Mouse (Mus musculus): Measurements from ENCODE around the gene G430095P16Rik. TPM values are rescaled to one million over a fixed set of nuclear protein-coding genes. Genes with fewer than 3 reads are reported as not detected.
A peak's percentile ranks its signal among the peaks of the same experiment; 100 is the strongest.

G430095P16Rik gene
- total RNA-seq (2014; fragmentation: Nextera tagmentation) (11.0 and 17.9 TPM in 2 replicates), total RNA-seq (2017) (4.4 and 4.8 TPM in 2 replicates)

DNA sequence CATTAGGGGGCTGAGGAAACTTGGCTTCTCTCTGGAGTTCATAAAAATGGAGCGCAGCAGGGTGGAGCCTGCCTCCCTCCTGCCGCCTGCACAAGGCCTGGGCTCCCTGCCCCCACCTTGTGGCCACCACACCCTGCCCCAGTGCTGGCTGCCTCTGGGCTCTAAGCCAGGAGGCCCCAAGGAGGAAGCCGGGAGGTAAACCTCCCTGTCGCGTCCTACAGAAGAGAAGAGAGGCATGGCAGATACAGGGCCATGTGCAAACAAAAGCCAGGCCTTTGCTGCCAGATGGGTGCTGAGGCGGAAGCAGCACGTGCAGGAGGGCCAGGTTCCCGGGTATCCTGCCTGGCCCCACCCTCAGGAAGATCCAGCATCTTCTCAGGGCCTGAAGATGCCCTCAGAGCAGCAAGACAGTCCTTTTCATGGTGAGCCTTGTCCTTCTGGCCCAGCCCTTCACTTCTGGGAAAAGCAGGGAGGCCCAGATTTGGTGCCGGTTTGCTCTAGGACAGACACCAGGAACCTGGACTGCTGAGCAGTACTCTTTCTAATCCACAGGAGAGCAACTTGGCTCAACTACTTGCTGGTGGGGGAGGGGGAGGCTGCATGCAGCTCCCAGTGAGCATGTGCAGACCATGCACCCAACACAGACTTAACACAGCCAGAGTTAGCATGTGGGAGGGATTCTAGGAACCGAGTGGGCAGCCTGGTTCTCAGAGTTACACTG is at the start of gene G430095P16Rik:
G430095P16Rik (plus strand) TSS at position 158 of the 721 bp plus-strand sequence.
- peak; percentile 84 for ATAC-seq (replicated peaks; ENCODE audit: poor library complexity, severe bottlenecking)

DNA sequence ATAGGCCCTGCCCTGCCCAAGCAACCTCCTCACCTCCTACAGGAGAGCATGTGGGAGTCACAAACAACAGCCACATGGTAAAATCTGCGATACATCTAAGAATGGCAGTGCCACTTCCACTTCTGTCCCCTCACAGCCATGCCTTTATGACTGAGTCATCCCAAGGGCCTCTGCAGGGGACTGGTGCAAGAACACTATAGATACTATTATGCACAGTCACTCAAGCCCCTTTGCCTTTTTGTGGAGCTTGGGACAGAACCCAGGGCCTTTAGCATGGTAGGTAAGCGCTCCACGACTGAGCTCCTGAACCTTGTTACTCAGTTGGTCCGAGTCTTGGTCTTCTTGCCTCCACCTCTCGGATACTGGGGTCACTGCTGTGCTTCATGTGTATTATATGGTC is 45.5 kb upstream of the G430095P16Rik start:
- no peak for ATAC-seq (replicated peaks; ENCODE audit: poor library complexity, severe bottlenecking)

DNA sequence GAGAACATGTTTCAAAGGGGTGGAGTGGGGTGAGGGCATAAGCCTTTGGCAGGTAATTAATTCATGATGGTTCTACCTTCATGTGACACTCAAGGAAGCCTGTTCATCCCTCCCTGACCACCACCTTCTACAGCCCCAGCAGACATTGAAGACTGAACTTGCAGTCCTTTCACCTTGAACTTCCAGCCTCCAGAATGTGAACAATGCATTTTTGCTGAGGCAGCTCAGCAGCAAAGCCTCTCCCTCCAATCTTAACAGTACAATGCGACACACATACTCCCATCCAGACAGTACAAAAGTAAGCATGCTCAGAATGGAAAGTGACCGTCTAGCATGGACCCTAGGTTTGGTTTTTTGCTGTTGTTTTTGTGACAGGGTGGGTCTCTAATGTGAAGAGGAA is 41.3 kb upstream of the G430095P16Rik start:
- ATAC-seq (replicated peaks; ENCODE audit: poor library complexity, severe bottlenecking), result no peak

DNA sequence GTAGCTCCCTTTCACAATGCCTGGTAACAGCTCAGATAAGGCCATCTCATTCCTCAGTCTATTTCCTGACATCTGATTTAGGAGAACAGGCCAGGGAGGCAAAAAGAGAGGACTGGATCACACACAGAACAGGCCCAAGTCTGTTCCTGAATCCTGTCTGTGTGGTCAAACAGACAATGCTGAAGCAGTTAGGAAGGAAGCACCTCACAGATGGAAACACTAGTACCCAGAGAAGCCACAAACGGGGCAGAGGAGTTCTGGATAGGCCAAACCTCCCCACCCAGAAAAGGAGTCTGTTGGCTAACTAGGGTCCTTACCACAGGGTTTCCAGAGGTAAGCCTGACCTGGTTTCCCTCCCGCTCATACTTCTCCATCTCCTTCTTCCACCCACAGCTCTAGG is 40.5 kb upstream of the G430095P16Rik start:
- peak; percentile 58 for ATAC-seq (replicated peaks; ENCODE audit: poor library complexity, severe bottlenecking)

DNA sequence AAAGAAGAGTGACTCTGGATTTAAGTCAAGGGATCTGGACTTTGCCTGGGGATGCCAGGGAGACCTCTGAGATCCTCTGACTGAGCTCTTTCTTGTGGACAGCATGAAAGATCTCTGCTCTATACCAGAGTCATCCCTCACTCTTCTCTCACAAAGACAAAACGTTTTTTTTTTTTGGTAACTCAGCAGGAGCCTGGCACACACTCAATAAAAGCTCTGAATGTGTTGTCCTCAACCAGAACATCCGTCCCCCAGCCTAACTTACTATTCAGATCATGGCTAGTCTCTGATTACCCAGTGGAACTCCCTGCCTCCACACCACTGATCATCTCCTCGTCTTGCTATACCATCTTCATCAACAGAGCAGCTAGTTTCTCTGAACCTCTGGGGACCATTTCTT is 38.3 kb upstream of the G430095P16Rik start:
- ATAC-seq (replicated peaks; ENCODE audit: poor library complexity, severe bottlenecking), result no peak

DNA sequence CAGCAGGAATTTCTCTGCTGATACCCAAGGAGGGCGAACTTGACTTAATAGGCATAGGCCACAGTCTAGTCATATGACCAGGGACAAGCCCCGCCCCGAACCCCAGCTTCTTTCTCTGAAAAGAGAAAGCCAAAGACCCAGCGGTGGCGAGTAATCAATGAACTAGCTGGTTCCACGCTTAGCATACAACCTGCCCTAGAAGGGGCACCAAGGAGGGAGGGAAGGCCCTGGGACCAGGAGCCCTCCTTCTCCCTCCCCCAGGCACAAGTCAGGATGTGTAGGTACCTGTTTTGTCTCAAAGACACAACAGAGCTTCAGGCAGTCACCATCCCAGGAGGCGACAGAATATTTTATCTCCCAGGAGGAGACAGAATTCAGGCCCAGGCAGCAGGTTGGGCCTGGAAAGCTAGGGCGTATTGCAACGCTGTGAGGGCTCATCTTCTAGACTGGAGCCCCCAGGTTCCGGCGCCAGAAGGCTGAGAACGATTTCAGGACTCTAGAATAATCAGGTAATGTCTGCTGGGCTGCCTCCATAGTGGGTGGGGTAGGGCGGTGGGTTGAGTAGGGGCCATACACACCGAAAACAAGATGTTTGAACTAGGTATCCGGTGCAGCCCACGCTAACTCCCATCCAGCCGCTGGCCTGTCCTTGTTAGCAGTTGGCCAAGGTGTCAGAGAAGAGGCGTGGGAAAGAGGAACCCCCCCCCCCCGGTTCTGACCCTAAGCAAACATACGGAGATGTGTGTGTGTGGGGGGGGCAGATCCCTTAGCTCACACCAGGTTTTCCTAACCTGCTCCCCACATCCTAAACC is 36.4 kb upstream of the G430095P16Rik start, which contains the start of gene Trmt1:
Trmt1 (plus strand) TSS at position 117 of the 812 bp plus-strand sequence.
- peak; percentile 16 for ATAC-seq (replicated peaks; ENCODE audit: poor library complexity, severe bottlenecking)

DNA sequence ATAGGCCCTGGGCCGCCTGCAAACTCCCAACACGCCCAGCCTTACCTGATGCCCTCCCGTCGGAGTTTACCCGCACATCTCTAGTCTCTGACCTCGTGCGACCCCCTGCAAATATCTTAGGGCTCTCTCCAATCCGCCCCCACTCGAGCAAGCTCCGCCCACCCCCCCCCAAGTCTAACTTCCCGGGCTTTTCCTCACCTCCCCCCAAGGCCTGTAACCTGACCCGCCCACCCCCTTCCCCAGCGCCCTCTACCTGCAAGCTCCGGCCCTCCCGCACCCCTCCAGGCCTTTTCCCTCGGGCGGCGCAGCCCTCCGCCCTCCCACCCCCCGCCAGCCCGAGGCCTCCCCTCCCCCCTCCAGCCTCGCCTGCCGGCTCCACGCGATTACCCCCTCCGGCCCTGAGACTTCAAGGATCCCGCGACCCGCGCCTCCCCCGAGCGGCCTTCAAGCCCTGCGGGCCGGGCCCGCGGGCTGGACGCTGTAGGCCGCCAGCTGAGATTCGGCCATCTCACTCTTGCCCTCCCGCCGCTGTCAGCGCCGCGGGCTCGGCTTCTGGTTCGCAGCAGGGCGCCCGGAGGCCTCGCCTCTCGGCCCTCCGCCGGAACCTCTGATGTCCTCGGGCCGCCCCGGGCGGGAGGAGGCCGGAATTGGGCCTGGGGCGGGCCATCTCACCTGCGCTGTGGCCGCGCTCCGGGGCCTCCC is 35.7 kb upstream of the G430095P16Rik start:
- peak; percentile 6 for ATAC-seq (replicated peaks; ENCODE audit: poor library complexity, severe bottlenecking)

DNA sequence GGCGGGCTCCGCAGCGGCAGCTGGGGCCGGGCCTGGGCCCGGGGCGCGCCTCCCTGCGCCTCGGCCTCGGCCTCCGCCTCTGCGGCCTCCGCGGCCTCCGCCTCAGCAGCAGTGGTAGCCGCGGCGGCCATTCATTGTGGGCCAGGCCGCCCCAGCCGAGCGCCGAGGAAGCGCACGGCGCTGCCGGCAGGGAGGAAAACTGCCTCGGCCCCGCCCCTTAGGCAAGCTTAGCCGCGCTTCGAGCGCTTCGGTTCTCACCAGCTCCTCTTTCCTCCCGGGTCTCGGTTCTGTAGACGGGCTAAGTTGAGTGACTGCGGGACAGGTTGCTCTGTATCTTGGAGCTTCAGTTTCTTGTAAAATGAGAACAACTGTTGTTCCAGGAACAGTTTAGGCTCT is 35.1 kb upstream of the G430095P16Rik start, which contains the start of gene Nacc1:
Nacc1 (minus strand) TSS at position 158 of the 396 bp plus-strand sequence.
- ATAC-seq (replicated peaks; ENCODE audit: poor library complexity, severe bottlenecking), result peak; percentile 70

DNA sequence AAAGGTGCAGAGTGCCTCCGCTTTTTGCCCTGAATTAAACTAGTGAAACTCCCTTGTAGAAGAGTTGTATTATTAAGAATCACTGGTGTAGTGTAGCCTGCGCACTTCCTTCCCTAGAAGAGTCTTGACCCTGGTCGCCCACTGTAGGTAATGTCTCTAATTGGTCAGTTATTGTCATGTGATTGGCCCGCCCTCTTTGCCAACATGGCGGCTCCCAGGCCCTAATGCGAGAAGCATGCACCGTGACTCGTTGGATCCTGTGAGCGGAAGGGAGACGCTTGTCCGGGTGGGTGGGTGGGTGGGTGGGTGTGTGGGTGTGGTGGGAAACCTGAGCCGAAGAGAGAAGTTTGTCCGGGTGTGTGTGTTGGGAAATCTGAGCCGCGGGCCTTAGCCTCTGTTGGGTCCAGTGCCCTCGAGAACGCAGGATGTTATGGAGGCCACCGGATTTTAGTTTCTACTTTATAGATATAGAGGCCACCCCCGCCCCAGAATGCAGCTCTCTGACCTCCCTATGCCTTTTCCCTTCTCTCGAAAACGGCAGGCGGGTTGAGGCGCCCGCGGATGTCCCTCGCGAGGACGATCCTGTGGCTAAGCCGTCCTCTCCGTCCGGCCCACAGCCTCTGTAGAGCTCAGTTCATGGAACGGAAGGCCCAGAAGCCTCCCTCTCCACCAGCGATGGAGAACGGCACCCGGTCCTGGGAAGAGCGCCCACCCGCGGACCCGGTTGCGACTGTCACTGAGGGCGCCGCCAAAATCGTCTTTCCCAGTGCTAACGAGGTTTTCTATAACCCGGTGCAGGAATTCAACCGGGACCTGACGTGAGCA is 33.5 kb upstream of the G430095P16Rik start:
- peak; percentile 82 for ATAC-seq (replicated peaks; ENCODE audit: poor library complexity, severe bottlenecking)

DNA sequence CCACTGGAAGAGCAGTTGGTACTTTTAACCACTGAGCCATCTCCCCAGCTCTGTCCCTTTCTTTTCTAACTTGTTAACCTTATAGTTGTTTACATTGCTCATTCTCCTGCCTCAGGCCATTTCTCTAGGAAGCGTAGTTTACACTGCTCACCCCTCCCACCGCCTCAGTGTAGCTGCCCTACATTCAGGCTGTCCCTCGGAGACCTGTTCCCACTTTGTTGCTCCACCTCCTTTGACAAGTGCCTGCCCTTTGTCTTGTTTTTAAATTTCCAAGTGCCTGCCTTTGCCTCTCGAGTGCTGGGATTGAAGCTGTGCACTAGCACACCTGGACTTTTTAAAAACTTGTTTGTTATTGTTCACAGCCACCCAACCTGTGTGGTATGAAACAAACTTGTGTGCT is 29.5 kb upstream of the G430095P16Rik start:
- no peak for ATAC-seq (replicated peaks; ENCODE audit: poor library complexity, severe bottlenecking)

DNA sequence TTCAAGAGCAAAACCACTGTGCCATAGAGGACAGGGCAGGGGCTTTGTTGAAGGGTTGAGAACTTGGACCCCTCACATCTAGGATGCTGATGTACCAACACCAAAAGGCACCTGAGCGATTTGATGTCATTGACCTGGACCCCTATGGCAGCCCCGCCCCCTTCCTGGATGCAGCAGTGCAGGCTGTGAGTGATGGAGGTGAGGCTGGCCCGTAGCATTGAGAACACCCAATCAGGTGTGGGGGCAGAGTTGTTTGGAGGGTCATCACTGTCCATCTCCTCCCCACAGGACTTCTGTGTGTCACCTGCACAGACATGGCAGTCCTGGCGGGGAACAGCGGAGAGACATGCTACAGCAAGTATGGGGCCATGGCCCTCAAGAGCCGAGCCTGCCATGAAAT is 27.7 kb upstream of the G430095P16Rik start:
- no peak for ATAC-seq (replicated peaks; ENCODE audit: poor library complexity, severe bottlenecking)

DNA sequence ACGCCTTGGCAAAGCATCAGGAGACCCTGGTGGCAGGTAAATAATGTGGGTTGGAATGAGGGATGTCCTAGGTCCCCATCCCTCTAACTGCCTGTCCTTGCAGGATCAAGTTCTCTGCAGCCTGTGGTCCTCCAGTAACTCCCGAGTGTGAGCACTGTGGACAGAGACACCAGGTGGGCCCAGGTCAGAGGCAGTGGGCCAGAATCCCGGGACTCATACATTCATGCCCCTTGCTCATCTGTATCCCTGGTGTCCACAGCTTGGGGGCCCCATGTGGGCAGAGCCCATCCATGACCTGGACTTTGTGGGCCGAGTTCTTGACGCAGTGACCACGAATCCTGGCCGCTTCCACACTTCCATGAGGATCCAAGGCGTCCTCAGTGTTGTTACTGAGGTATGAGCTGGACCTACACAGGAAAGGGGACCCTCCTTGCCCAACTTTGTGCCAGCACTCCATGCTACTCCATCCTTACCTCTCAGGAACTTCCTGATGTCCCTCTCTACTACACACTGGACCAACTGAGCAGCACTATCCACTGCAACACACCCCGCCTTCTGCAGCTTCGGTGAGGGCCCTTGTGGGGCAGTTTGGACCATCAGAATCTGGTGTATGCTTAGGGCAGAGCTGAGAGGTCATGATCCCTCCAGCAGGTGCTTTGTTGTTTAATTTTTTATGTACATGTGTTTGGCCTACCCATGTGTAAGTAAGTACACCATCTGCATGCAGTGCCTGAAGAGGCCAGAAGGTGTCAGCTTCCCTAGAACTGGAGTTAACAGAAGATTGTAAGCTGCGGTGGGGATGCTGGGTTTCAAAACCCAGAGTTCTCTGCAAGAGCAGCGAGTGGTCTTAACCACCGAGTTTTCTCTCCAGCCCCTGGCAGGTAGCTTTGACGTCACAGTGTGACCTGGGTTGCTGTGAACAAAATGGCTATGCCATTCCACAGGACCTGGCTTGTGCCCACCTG is 25.4 kb upstream of the G430095P16Rik start:
- ATAC-seq (replicated peaks; ENCODE audit: poor library complexity, severe bottlenecking), result peak; percentile 15; the same call in 1 of the 2 replicates

DNA sequence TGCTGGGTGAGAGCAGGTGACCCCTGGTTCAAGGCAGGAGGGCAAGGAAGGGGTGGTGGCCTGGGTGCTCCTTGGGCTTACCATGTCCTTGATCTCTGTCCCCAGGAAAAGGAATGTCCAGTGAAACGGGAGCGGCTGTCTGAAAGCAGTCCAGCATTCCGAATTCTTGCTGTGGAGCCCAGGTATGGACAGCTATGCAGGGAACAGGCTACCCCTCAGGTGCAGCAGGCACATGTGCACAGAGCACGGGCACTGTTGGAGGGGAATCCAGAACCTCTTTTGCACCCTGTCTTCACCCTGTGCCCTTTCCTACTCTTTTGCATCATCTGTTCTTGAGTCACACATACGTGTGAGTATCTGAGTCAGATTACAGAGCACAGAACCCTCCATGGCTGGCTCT is 24.5 kb upstream of the G430095P16Rik start:
- no peak for ATAC-seq (replicated peaks; ENCODE audit: poor library complexity, severe bottlenecking)

DNA sequence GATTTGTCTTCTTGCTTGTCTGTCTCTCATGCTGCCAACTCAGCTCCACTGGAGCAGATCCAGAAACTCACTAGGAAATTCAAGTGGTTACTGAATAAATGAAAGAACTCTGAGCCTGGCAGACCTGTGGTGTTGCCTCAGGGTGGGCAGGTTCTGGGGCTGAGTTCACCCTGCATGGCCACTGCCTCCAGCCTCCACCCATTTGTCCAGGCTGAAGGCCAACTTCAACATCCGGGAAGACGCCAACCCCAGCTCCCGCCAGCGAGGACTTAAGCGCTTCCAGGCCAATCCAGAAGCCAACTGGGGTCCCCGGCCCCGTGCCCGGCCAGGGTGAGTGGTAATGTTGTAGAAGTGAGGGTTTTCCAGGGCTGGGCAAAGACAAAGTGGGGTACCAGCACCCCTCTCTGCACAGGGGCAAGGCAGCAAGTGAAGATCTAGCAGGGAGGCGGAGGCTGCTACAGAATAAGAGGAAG is 23.8 kb upstream of the G430095P16Rik start:
- no peak for ATAC-seq (replicated peaks; ENCODE audit: poor library complexity, severe bottlenecking)

DNA sequence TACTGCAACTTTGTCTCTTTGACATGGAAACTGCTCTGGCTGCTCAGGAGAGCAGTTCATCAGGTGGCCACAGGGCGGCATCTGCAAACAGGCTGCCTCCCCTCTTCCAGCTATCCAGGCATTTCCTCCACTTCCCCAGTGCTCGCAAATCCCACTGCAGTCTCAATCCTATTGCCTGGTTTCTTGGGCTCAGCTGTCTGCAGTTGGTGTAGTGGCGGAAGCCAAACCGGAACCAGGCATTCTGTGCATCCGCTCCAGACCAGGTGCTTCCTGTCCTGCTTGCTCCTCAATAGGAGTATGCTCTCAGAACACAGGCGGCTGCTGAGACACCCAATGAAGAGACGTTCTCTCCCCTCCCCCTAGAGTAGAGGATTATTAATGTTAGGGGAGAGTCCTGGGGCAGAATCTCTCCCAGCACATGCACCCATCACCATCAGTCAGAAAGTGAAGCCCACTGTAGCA is 22.9 kb upstream of the G430095P16Rik start:
- ATAC-seq (replicated peaks; ENCODE audit: poor library complexity, severe bottlenecking), result peak; percentile 52

DNA sequence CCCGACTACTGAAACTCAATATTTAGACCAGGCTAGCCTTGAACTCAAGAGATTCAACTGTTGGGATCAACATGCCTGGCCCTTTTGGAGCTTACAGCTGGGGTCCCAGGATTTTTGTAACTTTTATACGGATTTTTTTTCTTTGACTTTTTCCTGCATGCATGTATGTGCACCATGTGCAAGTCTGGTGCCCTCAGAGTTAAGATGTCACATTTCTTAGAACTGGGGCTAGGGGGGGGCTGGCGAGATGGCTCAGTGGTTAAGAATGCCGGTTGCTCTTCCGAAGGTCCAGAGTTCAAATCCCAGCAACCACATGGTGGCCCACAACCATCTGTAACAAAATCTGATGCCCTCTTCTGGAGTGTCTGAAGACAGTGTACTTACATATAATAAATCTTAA is 22.3 kb upstream of the G430095P16Rik start:
- ATAC-seq (replicated peaks; ENCODE audit: poor library complexity, severe bottlenecking), result no peak

DNA sequence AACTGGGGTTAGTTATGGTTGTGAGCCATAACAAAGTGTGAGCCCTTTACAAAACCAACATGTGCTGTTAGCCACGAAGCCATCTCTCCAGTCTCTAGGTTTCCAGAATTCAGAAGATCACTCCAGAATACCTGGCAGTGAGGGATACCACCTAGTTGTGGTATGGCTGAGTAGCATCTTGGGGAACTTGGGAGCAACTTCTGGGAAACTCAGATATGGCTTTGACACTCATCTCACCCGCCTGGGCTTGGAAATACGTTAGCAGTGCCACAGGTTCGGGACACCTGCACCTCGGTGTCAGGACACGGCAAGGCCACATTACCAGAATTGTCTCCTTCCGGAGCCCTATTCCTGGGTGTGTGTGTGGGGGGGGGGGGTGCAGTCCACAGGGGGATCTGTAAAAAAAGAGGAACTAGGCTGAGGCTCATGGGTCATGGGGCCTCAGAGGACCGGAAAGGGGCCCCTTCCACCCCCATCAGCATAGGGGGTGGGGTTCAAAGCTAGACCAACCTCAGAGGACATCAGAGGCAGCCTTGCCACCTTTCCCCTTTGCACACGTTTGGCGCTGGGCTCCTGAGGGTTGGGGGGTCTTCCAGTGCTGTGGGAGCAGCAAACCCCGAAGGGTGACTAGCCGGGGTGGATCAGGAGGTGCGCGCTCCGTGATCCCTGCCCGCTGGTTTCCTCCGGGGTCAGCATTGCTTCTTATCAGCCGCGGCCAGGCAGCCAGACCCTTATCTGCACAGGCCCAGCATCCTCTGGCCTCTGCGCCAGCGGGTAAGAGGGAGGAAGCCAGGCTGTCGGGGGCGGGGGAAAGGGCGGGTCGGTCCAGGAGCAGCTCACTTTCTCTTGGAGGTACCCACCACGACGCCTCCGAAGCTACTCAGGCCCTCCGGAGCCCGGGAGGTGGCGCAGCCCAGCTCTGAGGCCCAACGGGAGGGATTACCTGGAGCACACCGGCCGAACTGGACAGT is 21.6 kb upstream of the G430095P16Rik start, which contains the start of gene Lyl1:
Lyl1 (plus strand) TSS at position 517 of the 971 bp plus-strand sequence.
- ATAC-seq (replicated peaks; ENCODE audit: poor library complexity, severe bottlenecking), result peak; percentile 48
